Mouse (Mus musculus) myocyte (in vitro differentiated cells): ENCODE measurements at regions not wholly inside any gene's neighbourhood (a gene's known extent, or its start where the extent isn't known, plus 50 kb on each side); places are given as distances from the start of the nearest gene placed in this dataset.

ENCODE experiments used
- MYOG ChIP-seq, 3 experiments: IDR thresholded peaks; one replicate each; pipeline ENCODE4 v1.6.1; 2011; ENCODE audit warnings: control low read depth in 2 of 3, low read depth in 2 of 3, mild to moderate bottlenecking in 2 of 3; ENCODE audit not compliant: insufficient read length in 2 of 3, control insufficient read depth in 1 of 3, insufficient read depth in 1 of 3
- POLR2A ChIP-seq: IDR thresholded peaks from one replicate; pipeline ENCODE4 v1.6.1; 2011; ENCODE audit warnings: low read depth, mild to moderate bottlenecking, control low read depth, moderate library complexity; ENCODE audit not compliant: insufficient read length
- USF1 ChIP-seq: IDR thresholded peaks from one replicate; pipeline ENCODE4 v1.6.1; 2011; ENCODE audit warnings: low read depth, mild to moderate bottlenecking, control low read depth, moderate library complexity

GRCm38 (mm10) chr3:21045981-21046380, 679.0 kb upstream of the Agtr1b start:
- TF ChIP-seq MYOG (IDR thresholded peaks at IDR 0.05; ENCODE audit: control insufficient read depth in 1 of 3, insufficient read depth in 1 of 3, insufficient read length in 2 of 3, low read depth in 2 of 3) (no peak), POLR2A (no peak), USF1 (no peak)
